Mouse (Mus musculus) embryonic fibroblast, embryonic 13.5 days (primary cell): ENCODE measurements at regions not wholly inside any gene's neighbourhood (a gene's known extent, or its start where the extent isn't known, plus 50 kb on each side); places are given as distances from the start of the nearest gene placed in this dataset.

ENCODE experiments used
- CTCF ChIP-seq: IDR thresholded peaks from 2 replicates; pipeline ENCODE4 v1.5.1; 2011; ENCODE audit warnings: mild to moderate bottlenecking, control low read depth, low read length, moderate library complexity, borderline replicate concordance; ENCODE audit not compliant: insufficient read depth
- POLR2A ChIP-seq: IDR thresholded peaks from 2 replicates; pipeline ENCODE4 v1.6.1; 2011; ENCODE audit warnings: low read depth, mild to moderate bottlenecking, control low read depth, low read length, moderate library complexity

GRCm38 (mm10) chr6:117270261-117270660, 101.9 kb downstream of the Cxcl12 start:
- TF ChIP-seq CTCF (no peak), POLR2A (no peak)
